Mouse (Mus musculus): ENCODE results near the gene Hamp.

DNA sequence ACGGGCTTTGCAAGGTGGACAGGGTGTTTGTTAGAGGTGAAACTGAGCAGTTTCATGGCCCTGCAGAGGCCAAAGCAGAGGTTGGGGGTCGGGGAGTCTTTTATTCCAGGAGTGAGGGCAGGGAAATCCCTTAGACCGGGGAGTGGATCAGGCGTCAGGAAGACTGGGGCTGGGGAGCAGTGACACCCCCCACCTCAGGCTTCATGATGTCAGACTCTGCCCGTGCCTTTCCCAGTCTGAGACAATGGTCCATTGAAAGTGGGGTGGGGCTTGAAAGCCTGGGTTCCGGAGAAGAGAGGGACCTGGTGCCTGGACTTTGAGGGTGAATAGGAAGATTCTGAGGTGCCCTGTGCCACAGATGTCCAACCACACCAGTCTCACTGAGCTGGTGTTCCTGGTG lies 27.1 kb downstream of the Hamp start:
- TF ChIP-seq CTCF (IDR thresholded peaks at IDR 0.05) (no peak), EP300 (IDR thresholded peaks at IDR 0.05) (no peak)
